Comparison of ENCODE assay signal across 1 mouse cellular context in the genomic region with DNA sequence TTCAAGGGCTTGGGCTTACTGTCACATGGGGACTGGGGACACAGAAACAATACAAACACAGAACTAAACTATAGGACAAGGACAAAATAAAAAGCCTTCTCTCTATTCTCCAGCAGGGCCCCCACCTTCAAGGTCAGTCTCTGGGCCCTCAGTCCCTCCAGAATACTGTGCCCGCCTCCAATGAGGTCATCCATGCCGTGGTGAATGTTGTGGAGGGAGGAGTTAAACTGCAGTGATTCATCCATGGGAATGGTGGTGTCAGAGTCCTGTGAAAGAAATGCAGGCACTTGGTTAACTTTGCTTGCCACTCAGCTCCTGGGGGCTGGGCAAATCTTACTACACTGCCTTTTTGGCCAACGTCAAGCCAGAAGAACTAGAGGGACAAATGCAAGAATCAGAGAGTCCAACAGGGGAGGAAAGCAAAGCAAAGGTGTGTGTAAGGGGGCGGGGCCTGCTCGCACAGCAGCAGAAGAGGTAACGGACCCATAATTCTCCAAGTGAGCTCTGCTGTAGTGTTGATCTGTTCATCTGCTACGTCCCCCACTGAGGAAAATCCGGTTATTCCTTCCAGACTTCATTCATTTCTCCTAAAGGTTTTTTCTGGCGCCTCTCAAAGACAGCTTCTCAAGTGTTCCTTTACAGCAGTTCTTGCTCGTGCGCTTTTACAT.
TF ChIP-seq lines count a peak whose summit lies in the region.

No protein-coding gene starts in this region.

TF ChIP-seq in CH12.LX, 34 proteins besides CTCF, POLR2A, EP300 and RAD21 (continued from another document):
- TF ChIP-seq PAX5 (IDR thresholded peaks at IDR 0.05; ENCODE audit: low read length), result no peak
- no peak for TF ChIP-seq ZC3H11A (IDR thresholded peaks at IDR 0.05; ENCODE audit: low read depth, low read length)
- no peak for TF ChIP-seq UBTF (IDR thresholded peaks at IDR 0.05; ENCODE audit: low read depth, low read length)
